Mouse (Mus musculus) small intestine, adult 2 months (tissue): ENCODE measurements at regions not wholly inside any gene's neighbourhood (a gene's known extent, or its start where the extent isn't known, plus 50 kb on each side); places are given as distances from the start of the nearest gene placed in this dataset.

Source experiments
- H3K27ac ChIP-seq: fragments of 200-500 bp; 2 replicates; pipeline ENCODE4 v1.5.1; 2012; ENCODE audit warnings: low read depth, low read length, control low read depth, inconsistent platforms; ENCODE audit not compliant: insufficient read depth
- H3K27me3 ChIP-seq: fragments of 200-500 bp; 2 replicates; pipeline ENCODE4 v1.6.1; 2012; ENCODE audit warnings: mild to moderate bottlenecking, moderate library complexity, low read length, inconsistent platforms; ENCODE audit not compliant: control insufficient read depth, insufficient read depth
- H3K36me3 ChIP-seq: fragments of 200-500 bp; 2 replicates; pipeline ENCODE4 v1.6.1; 2012; ENCODE audit warnings: mild to moderate bottlenecking, low read length, control low read depth, inconsistent platforms; ENCODE audit not compliant: control insufficient read depth, insufficient read depth
- H3K4me1 ChIP-seq: fragments of 200-500 bp; 2 replicates; pipeline ENCODE4 v1.6.1; 2012; ENCODE audit warnings: low read length, inconsistent platforms, mixed read lengths; ENCODE audit not compliant: control insufficient read depth, insufficient read depth, insufficient read length
- H3K4me3 ChIP-seq: fragments of 200-500 bp; 2 replicates; pipeline ENCODE4 v1.5.1; 2012; ENCODE audit warnings: low read depth, mild to moderate bottlenecking, control low read depth, inconsistent platforms, low read length, moderate library complexity
- CTCF ChIP-seq: fragments of 200-500 bp; IDR thresholded peaks from 2 replicates; pipeline ENCODE4 v1.5.1; 2012; ENCODE audit warnings: low read depth, mild to moderate bottlenecking, control low read depth, inconsistent platforms, low read length, moderate library complexity, mixed read lengths; ENCODE audit not compliant: insufficient replicate concordance, insufficient read length; ENCODE audit errors: extremely low read depth
- POLR2A ChIP-seq: fragments of 200-500 bp; IDR thresholded peaks from 2 replicates; pipeline ENCODE4 v1.6.1; 2012; ENCODE audit warnings: low read depth, mild to moderate bottlenecking, control low read depth, inconsistent platforms, low read length, moderate library complexity
- WGBS: fragments of 180-500 bp; shearing (Covaris S2); methylation state at CpG from one replicate; pipeline ENCODE4 v1.1.7; 2018; 5-methylcytosine and 5-hydroxymethylcytosine counted together

DNA sequence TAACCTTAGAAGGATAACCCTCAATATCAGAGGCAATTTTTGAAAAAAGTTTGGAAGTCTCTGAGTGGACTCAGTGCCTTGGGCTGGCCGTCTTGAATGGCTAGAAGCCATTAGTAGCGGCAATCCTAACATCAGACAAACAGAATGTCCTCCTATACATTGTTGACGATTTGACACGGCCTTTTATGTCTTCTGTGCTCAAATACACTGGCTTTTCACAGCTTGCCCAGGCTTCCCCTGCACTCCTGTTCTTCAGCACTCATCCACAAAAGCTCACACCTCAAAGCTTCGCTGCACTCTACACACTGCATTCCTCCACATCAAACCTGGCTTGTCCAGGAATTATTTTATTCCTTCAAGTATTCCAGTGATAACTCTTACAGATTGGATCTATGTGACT, 186.5 kb upstream of the Tenm3 start:
- Histone ChIP-seq H3K27me3 (no peaks in the 10 kb centered on the region), H3K4me1 (no peaks in the 10 kb centered on the region), H3K36me3 (no peaks in the 10 kb centered on the region), H3K4me3 (no peak overlapping the region), H3K27ac (no peak overlapping the region)
- no peak for TF ChIP-seq POLR2A
- TF ChIP-seq CTCF, result no peak
- 80% methylated on average over 5 of the region's 5 CpGs for WGBS

DNA sequence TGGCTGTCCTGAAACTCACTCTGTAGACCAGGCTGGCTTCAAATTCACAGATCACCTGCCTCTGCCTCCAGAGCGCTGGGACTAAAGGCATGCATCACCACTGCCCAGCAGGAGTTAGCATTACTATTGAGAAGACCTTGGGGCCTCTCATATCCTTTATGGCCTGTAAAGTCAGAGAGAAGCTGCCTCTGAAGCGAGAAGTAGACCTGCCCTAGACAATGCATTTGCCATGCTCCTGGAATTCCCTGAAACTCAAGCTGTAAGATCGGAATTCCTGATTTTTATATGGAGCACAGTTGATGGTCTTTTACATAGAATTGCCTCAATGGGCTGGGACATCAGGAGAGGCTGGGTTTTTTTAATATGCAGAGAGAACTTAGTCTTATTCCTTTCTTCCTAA, 174.0 kb upstream of the Tenm3 start:
- no peak overlapping the region for H3K4me3 ChIP-seq
- TF ChIP-seq CTCF (no peak), POLR2A (no peak)
- no peak overlapping the region for H3K27ac ChIP-seq
- no peaks in the 10 kb centered on the region for H3K4me1 ChIP-seq
- 83% methylated on average over 3 of the region's 3 CpGs for WGBS
- no peaks in the 10 kb centered on the region for H3K36me3 ChIP-seq
- no peaks in the 10 kb centered on the region for H3K27me3 ChIP-seq

GRCm38 (mm10) chr8:49015701-49016100, 171.9 kb upstream of the Tenm3 start:
- TF ChIP-seq CTCF, result no peak
- no peak for TF ChIP-seq POLR2A
- Histone ChIP-seq H3K4me3 (no peak overlapping the region), H3K4me1 (no peaks in the 10 kb centered on the region), H3K27ac (no peak overlapping the region), H3K27me3 (no peaks in the 10 kb centered on the region), H3K36me3 (no peaks in the 10 kb centered on the region)
- WGBS, result 77% methylated on average over 7 of the region's 7 CpGs

DNA sequence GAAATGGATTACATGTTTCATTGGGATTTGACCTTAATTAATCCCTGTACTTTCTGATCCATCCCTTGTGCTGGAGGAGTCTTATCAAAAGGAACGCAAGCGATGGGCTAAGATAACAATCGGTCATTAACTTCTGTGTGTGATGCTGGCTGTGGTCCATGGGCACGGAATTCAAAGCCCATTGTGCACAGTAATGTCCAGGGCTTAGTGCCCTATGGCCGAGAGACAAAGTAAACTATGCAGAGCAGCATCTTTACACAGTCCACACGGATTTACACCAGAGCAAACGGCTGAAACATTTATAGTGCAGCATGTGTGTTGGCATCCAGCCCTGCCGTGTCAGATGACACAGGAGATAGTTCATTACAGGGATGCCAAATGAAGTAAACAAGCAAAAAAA, 171.4 kb upstream of the Tenm3 start:
- no peak overlapping the region for H3K4me3 ChIP-seq
- no peak overlapping the region for H3K27ac ChIP-seq
- no peaks in the 10 kb centered on the region for H3K27me3 ChIP-seq
- H3K36me3 ChIP-seq, result no peaks in the 10 kb centered on the region
- WGBS, result 49% methylated on average over 8 of the region's 8 CpGs
- TF ChIP-seq CTCF (no peak), POLR2A (no peak)
- H3K4me1 ChIP-seq, result no peaks in the 10 kb centered on the region

DNA sequence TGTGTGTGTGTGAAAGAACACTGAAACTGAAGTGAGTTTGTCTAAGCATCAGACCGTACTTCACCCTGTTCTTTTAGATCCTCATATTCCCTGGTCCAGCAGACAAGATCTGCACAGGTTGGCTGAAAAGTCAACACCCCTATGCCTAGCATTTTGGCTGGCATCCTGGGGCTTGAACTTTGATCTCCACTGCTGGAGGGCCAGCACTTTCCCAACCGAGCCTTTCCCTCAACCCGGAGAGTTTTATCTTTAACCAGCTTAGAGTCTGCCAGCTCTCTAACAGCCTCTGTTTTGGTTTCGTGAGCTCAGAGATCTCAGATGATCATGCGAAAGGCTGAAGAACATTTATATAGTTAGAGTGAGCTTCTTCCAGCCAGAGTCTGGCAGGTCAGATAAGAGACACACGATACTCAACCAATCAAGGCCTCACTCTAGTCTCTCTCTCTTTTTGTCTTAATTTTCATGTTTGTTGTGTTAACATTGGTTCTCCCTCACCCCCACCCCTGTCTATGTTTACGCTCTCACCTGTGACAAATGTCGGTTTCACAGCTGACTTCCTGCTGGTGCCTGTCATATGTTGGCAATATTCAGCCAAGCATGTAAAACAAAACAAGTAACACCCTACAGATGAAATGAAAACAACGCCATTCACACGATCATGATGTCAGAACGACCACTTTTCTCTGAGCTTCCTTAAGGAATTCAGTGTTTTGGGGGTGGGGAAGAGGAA, 162.7 kb upstream of the Tenm3 start:
- TF ChIP-seq POLR2A, result no peak
- no peak for TF ChIP-seq CTCF
- no peak overlapping the region for H3K27ac ChIP-seq
- no peaks in the 10 kb centered on the region for H3K36me3 ChIP-seq
- no peaks in the 10 kb centered on the region for H3K4me1 ChIP-seq
- H3K4me3 ChIP-seq, result no peak overlapping the region
- 50% methylated on average over 11 of the region's 11 CpGs for WGBS
- no peaks in the 10 kb centered on the region for H3K27me3 ChIP-seq

GRCm38 (mm10) chr8:48981667-48982066, 137.9 kb upstream of the Tenm3 start:
- no peaks in the 10 kb centered on the region for H3K27me3 ChIP-seq
- H3K4me3 ChIP-seq, result no peak overlapping the region
- WGBS, result 89% methylated on average over 8 of the region's 8 CpGs
- TF ChIP-seq POLR2A, result no peak
- no peak for TF ChIP-seq CTCF
- H3K36me3 ChIP-seq, result no peaks in the 10 kb centered on the region
- H3K4me1 ChIP-seq, result no peaks in the 10 kb centered on the region
- H3K27ac ChIP-seq, result no peak overlapping the region

DNA sequence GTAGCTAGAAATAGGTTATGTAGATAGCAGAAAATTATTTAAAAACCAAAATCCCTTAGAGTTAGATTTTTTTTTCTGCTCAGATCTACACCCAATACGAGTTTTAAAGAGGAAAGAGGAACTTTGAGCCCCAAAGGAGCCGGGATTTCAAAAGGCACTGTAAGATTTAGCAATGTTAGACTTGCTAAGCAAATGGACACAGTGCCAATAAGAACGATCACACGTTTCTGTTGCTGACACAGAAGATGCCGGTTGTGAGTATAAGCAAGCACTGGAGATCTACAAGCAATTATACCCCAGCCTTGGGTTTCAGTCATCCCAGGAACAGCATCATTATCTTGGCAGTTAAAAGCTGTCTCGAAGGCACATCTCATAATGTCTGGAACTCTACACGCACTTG, 137.0 kb upstream of the Tenm3 start:
- 76% methylated on average over 7 of the region's 7 CpGs for WGBS
- no peaks in the 10 kb centered on the region for H3K36me3 ChIP-seq
- H3K27ac ChIP-seq, result no peak overlapping the region
- no peaks in the 10 kb centered on the region for H3K4me1 ChIP-seq
- TF ChIP-seq CTCF, result no peak
- TF ChIP-seq POLR2A, result no peak
- H3K4me3 ChIP-seq, result no peak overlapping the region
- H3K27me3 ChIP-seq, result no peaks in the 10 kb centered on the region
